Mouse (Mus musculus): ENCODE data around the gene Pigc. TPM values are rescaled to one million over a fixed set of nuclear protein-coding genes. Genes with fewer than 3 reads are reported as not detected.

Pigc gene
- polyA plus RNA-seq, 1 experiment from 2014 or later = 38.0 TPM

DNA sequence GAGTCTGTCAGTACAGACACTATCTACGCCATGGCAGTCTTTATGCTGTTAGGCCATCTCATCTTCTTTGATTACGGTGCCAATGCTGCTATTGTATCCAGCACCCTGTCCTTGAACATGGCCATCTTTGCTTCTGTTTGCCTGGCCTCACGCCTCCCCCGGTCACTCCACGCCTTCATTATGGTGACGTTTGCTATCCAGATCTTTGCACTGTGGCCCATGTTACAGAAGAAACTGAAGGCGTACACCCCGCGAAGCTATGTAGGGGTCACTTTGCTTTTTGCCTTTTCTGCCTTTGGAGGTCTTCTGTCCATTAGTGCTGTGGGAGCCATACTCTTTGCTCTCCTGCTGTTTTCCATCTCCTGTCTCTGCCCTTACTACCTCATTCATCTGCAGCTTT lies 1.9 kb downstream of the Pigc start:
- H3K4me1 ChIP-seq (replicated peaks; ENCODE audit: control insufficient read depth, insufficient read depth, low read length) = peaks cover 21% of the 10 kb centered on the region
- peaks cover 7% of the 10 kb centered on the region for H3K36me3 ChIP-seq (ENCODE audit: control insufficient read depth, insufficient read depth, low read length)
- no peaks in the 10 kb centered on the region for H3K9me3 ChIP-seq (ENCODE audit: control insufficient read depth, low read length)
- 94% methylated on average over 9 of the region's 9 CpGs for WGBS
- no peak overlapping the region for H3K27ac ChIP-seq (ENCODE audit: low read length)
- H3K4me3 ChIP-seq (ENCODE audit: low read length) = no peak overlapping the region
- no peaks in the 10 kb centered on the region for H3K27me3 ChIP-seq (ENCODE audit: control insufficient read depth, insufficient read depth, low read depth, low read length)
- H3K9ac ChIP-seq (ENCODE audit: low read length) = no peak overlapping the region
- ATAC-seq (ENCODE audit: low read depth) = no peak
- H3K4me2 ChIP-seq (ENCODE audit: low read depth, low read length) = no peak overlapping the region

DNA sequence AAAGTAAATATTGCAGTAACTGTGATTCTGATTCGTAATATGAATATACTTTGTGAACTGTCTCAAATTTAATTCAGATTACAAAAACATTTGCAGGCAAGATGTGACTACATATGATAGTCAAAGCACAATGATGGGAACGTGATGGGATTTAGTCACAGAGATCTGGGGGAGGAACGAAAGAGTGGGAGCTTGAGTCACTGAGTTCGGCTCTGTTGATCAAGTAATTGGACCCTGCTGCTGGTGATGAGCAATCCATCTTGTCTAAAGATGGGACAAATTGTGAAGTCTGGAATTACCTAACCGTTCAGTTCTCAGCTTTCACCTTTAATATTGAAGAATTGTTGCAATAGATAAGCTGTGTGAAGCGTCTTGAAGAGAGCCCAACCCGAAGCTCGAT lies 3.2 kb downstream of the Pigc start:
- H3K36me3 ChIP-seq (ENCODE audit: control insufficient read depth, insufficient read depth, low read length) = peaks cover 7% of the 10 kb centered on the region
- no peaks in the 10 kb centered on the region for H3K9me3 ChIP-seq (ENCODE audit: control insufficient read depth, low read length)
- no peaks in the 10 kb centered on the region for H3K27me3 ChIP-seq (ENCODE audit: control insufficient read depth, insufficient read depth, low read depth, low read length)
- no peak overlapping the region for H3K27ac ChIP-seq (ENCODE audit: low read length)
- peaks cover 32% of the 10 kb centered on the region for H3K4me1 ChIP-seq (replicated peaks; ENCODE audit: control insufficient read depth, insufficient read depth, low read length)
- 85% methylated on average over 8 of the region's 8 CpGs for WGBS
- ATAC-seq (ENCODE audit: low read depth) = no peak
- no peak overlapping the region for H3K4me3 ChIP-seq (ENCODE audit: low read length)
- H3K9ac ChIP-seq (ENCODE audit: low read length) = no peak overlapping the region
- no peak overlapping the region for H3K4me2 ChIP-seq (ENCODE audit: low read depth, low read length)

DNA sequence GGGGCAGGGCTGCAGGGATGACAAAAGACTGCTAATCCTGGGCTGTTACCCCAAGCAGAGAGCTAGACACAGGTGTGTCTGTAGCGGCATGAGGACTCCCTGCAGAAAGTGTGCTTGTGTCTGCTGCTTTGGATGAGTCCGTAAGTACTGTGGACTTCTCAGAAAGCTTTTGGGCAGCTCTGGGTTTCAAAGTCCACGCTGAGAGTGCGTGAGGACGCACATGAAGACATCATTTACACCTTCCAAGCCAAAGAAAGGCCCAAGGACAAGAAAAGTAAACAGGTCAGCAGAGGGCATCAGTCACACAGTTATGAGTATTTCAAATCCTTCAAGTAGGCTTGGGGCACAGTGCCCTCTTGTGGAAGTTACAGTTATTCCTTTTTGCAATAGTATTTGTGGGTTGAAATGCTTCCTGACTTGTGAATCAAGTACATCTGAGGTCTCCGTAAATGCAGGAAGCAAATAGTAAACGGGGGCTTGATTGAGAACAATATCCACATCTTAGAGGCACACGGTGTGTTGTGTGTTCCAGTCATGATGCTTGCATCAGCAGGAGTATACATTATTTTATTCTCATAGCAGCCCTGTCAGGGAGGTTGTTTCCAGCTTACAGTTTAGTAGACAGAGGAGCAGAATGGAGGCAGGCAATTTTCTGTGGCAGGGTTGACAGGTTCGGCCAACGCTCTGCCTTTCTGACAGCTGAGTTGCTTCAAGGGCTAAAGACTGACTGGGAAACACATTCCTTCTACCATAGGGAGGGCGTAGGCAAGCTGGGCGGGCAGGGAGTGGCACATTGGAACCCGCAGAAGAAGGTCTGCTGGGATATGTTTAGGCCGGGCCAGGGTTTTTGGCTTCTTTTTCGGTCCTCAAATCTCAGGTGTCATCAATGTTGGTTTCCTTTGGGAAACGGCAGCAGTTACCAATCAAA lies 7.5 kb downstream of the Pigc start:
- H3K27ac ChIP-seq (ENCODE audit: low read length) = peak overlapping the region; percentile 47
- H3K4me2 ChIP-seq (ENCODE audit: low read depth, low read length) = 0 out of 2 replicates have a peak overlapping the region, but pooled peaks have one; percentile 26
- no peaks in the 10 kb centered on the region for H3K9me3 ChIP-seq (ENCODE audit: control insufficient read depth, low read length)
- ATAC-seq (ENCODE audit: low read depth) = peak; percentile 64
- no peaks in the 10 kb centered on the region for H3K27me3 ChIP-seq (ENCODE audit: control insufficient read depth, insufficient read depth, low read depth, low read length)
- H3K4me3 ChIP-seq (ENCODE audit: low read length) = no peak overlapping the region
- H3K36me3 ChIP-seq (ENCODE audit: control insufficient read depth, insufficient read depth, low read length) = no peaks in the 10 kb centered on the region
- H3K9ac ChIP-seq (ENCODE audit: low read length) = no peak overlapping the region
- peaks cover 23% of the 10 kb centered on the region for H3K4me1 ChIP-seq (replicated peaks; ENCODE audit: control insufficient read depth, insufficient read depth, low read length)
- 40% methylated on average over 16 of the region's 16 CpGs for WGBS

DNA sequence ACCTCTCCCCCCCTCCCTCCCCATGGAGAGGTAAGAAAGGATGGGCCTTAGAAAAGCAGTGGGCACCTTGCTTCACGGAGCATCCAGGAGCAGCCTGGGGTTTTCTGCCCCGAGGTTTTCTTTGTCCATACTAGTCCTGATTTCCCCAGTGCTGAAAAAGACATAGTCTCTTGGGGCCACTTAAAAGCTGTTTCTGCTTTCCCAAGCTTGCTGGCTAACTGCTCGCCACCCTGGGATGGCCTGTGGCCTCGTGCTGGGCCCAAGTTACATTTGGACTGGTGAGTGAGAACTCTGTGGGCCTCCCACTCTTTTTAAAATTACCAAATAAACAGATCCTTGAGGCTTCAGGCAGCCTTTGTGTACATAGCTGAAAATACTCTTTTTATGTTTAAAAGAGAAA lies 8.3 kb downstream of the Pigc start:
- Histone ChIP-seq H3K4me1 (replicated peaks; ENCODE audit: control insufficient read depth, insufficient read depth, low read length) (peaks cover 23% of the 10 kb centered on the region), H3K27ac (ENCODE audit: low read length) (no peak overlapping the region), H3K4me3 (ENCODE audit: low read length) (no peak overlapping the region), H3K9me3 (ENCODE audit: control insufficient read depth, low read length) (no peaks in the 10 kb centered on the region), H3K27me3 (ENCODE audit: control insufficient read depth, insufficient read depth, low read depth, low read length) (no peaks in the 10 kb centered on the region), H3K4me2 (ENCODE audit: low read depth, low read length) (no peak overlapping the region), H3K9ac (ENCODE audit: low read length) (no peak overlapping the region), H3K36me3 (ENCODE audit: control insufficient read depth, insufficient read depth, low read length) (no peaks in the 10 kb centered on the region)
- no peak for ATAC-seq (ENCODE audit: low read depth)
- 56% methylated on average over 4 of the region's 4 CpGs for WGBS

DNA sequence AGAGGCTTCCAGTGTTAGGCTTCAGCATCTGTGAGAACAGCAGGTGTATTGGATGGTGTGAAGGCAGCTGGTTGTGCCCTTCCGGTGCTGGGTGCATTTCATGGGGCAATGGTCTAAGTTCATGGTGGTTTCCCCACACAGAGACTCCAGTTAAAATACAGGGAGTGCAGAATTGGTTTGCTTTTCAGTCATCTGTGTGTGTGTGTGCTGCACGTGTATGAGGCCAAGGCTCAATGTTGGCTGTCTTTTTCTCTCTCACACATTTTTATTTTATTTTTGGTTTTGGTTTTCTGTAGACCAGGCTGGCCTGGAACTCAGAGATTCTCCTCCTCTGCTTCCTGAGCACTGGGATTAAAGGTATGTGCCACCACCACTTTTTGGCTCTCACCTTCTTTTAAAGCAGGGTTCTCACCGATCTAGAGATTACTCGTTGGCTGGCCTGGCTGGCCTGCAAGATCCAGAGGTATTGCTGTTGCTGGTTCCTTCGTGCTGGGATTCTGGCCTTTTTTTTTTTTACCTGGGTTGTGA lies 9.3 kb downstream of the Pigc start:
- Histone ChIP-seq H3K4me3 (ENCODE audit: low read length) (no peak overlapping the region), H3K9ac (ENCODE audit: low read length) (no peak overlapping the region), H3K9me3 (ENCODE audit: control insufficient read depth, low read length) (no peaks in the 10 kb centered on the region), H3K27me3 (ENCODE audit: control insufficient read depth, insufficient read depth, low read depth, low read length) (no peaks in the 10 kb centered on the region), H3K27ac (ENCODE audit: low read length) (no peak overlapping the region), H3K4me1 (replicated peaks; ENCODE audit: control insufficient read depth, insufficient read depth, low read length) (peaks cover 23% of the 10 kb centered on the region), H3K36me3 (ENCODE audit: control insufficient read depth, insufficient read depth, low read length) (no peaks in the 10 kb centered on the region), H3K4me2 (ENCODE audit: low read depth, low read length) (no peak overlapping the region)
- no peak for ATAC-seq (ENCODE audit: low read depth)
- WGBS = 82% methylated on average over 5 of the region's 5 CpGs

DNA sequence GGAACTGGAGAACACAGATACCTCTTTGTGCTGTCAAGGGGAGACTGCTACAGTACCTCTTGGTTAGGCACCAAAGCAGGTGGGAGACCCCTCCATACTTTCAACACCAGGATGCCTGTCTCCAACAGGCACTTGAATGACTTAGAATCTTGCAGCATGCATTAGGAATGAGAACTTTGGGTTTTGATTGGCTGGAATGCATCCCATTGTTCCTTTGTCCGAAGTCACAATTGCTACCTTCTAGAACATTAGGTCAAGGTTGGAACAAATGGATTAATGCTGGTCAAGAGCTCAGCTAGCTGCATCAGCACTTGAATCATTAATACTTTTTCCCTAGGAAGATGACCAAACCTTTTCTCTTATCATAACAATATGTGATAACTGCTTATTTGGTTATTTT lies 10.6 kb downstream of the Pigc start, which contains the start of gene 4930558K02Rik:
Gene 4930558K02Rik, minus strand, starts transcription at position 101 of the 400 bp plus-strand sequence.
- no peak within 1 kb of the TSS for H3K9ac ChIP-seq (ENCODE audit: low read length)
- no peak within 1 kb of the TSS for H3K4me3 ChIP-seq (ENCODE audit: low read length)
- no peak within 1 kb of the TSS for H3K27ac ChIP-seq (ENCODE audit: low read length)
- 77% methylated on average over 1 of the region's 1 CpGs for WGBS
- peaks cover 18% of the 10 kb centered on the region for H3K4me1 ChIP-seq (replicated peaks; ENCODE audit: control insufficient read depth, insufficient read depth, low read length)
- H3K9me3 ChIP-seq (ENCODE audit: control insufficient read depth, low read length) = no peaks in the 10 kb centered on the region
- no peak for ATAC-seq (ENCODE audit: low read depth)
- H3K27me3 ChIP-seq (ENCODE audit: control insufficient read depth, insufficient read depth, low read depth, low read length) = no peaks in the 10 kb centered on the region
- H3K4me2 ChIP-seq (ENCODE audit: low read depth, low read length) = no peak within 1 kb of the TSS
- H3K36me3 ChIP-seq (ENCODE audit: control insufficient read depth, insufficient read depth, low read length) = no peaks in the 10 kb centered on the region

DNA sequence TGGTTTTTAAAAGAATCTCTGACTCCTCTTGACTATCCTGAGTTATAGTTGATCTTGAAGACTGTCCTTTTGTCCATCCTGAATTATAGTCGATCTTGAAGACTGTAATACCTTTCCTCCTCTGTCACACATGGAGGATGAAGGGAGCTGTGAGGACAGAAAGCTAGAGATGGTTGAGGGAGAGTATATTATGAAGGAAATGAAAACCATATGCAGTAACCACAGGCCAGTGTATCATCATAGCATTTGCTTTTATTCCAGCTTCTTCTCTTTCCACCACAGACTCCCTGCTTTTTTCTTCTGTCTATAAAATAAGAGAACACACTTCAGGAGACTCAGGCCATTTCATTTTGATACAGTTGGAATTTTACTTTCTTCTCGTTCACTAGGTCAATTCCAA lies 11.1 kb downstream of the Pigc start:
- Histone ChIP-seq H3K4me3 (ENCODE audit: low read length) (no peak overlapping the region), H3K27me3 (ENCODE audit: control insufficient read depth, insufficient read depth, low read depth, low read length) (no peaks in the 10 kb centered on the region), H3K9me3 (ENCODE audit: control insufficient read depth, low read length) (no peaks in the 10 kb centered on the region), H3K36me3 (ENCODE audit: control insufficient read depth, insufficient read depth, low read length) (no peaks in the 10 kb centered on the region), H3K27ac (ENCODE audit: low read length) (no peak overlapping the region), H3K4me2 (ENCODE audit: low read depth, low read length) (no peak overlapping the region), H3K4me1 (replicated peaks; ENCODE audit: control insufficient read depth, insufficient read depth, low read length) (peaks cover 17% of the 10 kb centered on the region), H3K9ac (ENCODE audit: low read length) (no peak overlapping the region)
- no peak for ATAC-seq (ENCODE audit: low read depth)
- 82% methylated on average over 2 of the region's 2 CpGs for WGBS

DNA sequence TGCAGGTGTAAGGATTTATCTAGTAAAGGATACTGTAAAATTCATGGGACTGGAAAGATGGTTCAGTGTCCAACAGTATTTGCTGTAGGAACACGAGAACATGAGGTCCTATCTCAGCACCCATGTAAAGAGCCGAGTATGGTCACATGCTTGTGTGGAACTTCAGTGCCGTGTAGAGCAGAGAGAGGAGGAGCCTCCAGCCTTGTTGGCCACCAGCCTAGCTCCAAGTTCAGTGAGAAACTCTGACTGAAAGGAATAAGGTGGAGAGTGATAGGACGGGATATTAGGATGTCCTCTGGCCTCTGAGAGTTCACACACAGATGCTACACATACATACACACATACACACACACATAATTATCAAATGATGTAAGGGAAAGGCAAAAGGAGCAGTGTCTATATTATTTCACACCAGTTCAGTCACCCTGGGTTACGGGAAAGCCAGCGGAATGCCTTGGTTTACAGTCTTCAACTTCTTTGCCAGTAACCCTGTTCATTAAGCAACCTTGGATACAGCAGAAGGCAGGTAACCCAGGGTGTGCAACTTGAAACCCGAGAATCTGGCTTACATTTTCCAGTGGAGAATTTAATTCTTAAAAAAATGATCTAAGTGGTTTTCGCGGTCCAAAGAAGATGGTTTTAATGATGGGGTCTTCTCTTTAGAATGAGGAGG lies 11.8 kb downstream of the Pigc start:
- Histone ChIP-seq H3K4me3 (ENCODE audit: low read length) (no peak overlapping the region), H3K36me3 (ENCODE audit: control insufficient read depth, insufficient read depth, low read length) (no peaks in the 10 kb centered on the region), H3K4me1 (replicated peaks; ENCODE audit: control insufficient read depth, insufficient read depth, low read length) (peaks cover 13% of the 10 kb centered on the region), H3K9ac (ENCODE audit: low read length) (no peak overlapping the region), H3K9me3 (ENCODE audit: control insufficient read depth, low read length) (no peaks in the 10 kb centered on the region), H3K27me3 (ENCODE audit: control insufficient read depth, insufficient read depth, low read depth, low read length) (no peaks in the 10 kb centered on the region), H3K27ac (ENCODE audit: low read length) (no peak overlapping the region), H3K4me2 (ENCODE audit: low read depth, low read length) (no peak overlapping the region)
- no peak for ATAC-seq (ENCODE audit: low read depth)
- WGBS = 72% methylated on average over 9 of the region's 9 CpGs

DNA sequence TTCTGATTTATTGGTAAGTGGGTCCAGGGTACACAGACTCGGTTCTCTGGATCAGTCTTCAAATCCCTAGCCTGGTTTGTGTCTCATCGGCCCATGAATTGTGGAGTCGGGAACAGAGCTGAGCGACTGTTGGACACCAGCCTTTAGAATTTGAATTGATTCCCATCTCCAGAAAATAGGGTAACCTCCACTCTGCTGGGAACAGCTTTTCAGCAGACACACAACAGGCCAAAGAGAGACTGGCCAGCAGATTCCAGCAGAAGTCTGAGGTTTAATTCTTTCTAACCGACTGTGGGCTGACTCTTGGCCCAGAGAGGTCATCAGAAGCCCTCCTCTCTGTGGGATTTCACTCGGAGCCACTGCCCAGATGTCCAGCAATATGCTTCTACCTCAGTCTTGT lies 14.5 kb downstream of the Pigc start:
- Histone ChIP-seq H3K9me3 (ENCODE audit: control insufficient read depth, low read length) (no peaks in the 10 kb centered on the region), H3K4me3 (ENCODE audit: low read length) (no peak overlapping the region), H3K4me2 (ENCODE audit: low read depth, low read length) (no peak overlapping the region), H3K27ac (ENCODE audit: low read length) (no peak overlapping the region), H3K4me1 (replicated peaks; ENCODE audit: control insufficient read depth, insufficient read depth, low read length) (no peaks in the 10 kb centered on the region), H3K36me3 (ENCODE audit: control insufficient read depth, insufficient read depth, low read length) (no peaks in the 10 kb centered on the region), H3K27me3 (ENCODE audit: control insufficient read depth, insufficient read depth, low read depth, low read length) (no peaks in the 10 kb centered on the region), H3K9ac (ENCODE audit: low read length) (no peak overlapping the region)
- ATAC-seq (ENCODE audit: low read depth) = no peak
- 67% methylated on average over 6 of the region's 6 CpGs for WGBS
